Mouse (Mus musculus): ENCODE data around the gene Rnf10. TPM values are rescaled to one million over a fixed set of nuclear protein-coding genes. Genes with fewer than 3 reads are reported as not detected.

The Rnf10 gene
- polyA plus RNA-seq, 2 experiments from 2014 or later: 30.8 to 33.1 TPM

GRCm38 (mm10) chr5:115275998-115276397, 3.3 kb upstream of the Rnf10 start:
- no peak for ATAC-seq

- no peak for ATAC-seq
These were observed 2.1 kb upstream of the Rnf10 start for GRCm38 (mm10) chr5:115274771-115275170.

GRCm38 (mm10) chr5:115274353-115274752, 1.7 kb upstream of the Rnf10 start:
- ATAC-seq: no peak

DNA sequence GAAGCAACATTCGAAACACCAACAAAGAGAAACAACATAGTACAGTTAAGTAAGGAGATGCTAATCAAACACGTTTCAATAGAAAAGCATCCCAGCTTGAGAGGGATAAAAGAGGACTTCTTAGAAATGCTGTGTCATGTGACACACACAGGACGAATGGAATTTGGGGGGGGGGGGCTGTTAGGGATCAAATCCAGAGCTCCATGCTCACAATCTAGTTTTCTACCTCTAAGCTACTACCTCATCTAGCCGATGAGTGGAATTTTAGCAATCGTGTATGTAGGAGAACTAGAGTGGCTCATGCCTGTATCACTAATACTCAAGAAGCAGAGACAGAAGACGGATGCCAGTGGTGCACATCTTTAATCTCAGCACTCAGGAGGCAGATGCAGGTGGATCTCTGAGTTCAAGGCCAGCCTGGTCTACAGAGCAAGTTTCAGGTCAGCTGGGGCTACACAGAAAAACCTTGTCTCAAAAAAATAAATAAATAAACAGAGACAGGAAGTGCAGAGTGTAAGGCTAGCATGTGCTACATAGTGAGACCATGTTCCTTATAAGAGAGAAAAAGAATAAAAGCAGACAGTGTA, 944 bp upstream of the Rnf10 start:
- no peak for ATAC-seq

- peak; percentile 20 for ATAC-seq
These were observed 527 bp downstream of the Rnf10 start for GRCm38 (mm10) chr5:115271931-115272811.

DNA sequence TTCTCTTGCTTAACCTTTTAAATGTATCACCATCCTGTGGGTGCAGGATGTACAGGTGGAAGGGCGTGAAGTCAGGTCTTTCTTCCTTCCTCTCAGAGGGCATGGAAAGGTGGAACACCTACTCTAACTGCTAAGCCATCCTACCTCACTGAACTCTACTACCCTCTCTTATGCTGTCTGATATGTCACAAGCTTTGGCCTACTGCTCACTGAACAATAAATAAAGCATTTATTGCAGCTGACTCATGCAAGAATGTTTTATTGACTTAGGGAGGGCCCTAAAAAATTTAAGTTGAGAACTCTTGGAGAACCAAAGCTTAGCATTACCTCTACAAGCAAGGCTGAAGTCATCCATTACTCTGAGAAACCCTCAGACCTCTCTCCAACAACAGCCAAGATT, 2.7 kb downstream of the Rnf10 start:
- no peak for ATAC-seq

- ATAC-seq: no peak
These were observed 4.4 kb downstream of the Rnf10 start for GRCm38 (mm10) chr5:115268266-115268665.

DNA sequence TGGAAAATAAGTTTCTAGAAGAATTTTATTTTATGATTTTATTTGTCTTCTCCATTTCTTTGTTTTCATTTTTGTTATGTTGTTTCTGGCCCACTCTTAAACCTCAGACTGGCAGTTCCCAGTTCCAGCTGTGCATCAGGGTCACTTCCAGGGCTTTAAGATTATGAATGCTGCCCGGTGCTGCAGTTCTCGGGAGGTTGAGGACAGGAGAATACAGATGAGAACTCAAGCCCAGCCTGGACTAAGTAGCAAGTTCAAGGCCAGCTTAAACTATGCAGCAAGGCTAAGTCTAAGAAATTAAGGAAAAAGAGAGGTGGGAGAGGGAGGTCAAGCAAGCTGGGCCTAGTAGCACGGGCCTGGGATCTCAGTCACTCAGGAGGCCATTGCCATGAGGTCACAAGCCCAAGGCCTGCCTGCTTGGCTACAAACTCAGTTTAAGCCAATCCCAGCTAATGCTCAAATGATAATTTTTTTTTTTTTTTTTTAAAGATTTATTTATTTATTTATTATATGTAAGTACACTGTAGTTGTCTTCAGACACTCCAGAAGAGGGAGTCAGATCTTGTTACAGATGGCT, 5.1 kb downstream of the Rnf10 start:
- ATAC-seq: no peak

GRCm38 (mm10) chr5:115266787-115267468, 5.8 kb downstream of the Rnf10 start:
- no peak for ATAC-seq

DNA sequence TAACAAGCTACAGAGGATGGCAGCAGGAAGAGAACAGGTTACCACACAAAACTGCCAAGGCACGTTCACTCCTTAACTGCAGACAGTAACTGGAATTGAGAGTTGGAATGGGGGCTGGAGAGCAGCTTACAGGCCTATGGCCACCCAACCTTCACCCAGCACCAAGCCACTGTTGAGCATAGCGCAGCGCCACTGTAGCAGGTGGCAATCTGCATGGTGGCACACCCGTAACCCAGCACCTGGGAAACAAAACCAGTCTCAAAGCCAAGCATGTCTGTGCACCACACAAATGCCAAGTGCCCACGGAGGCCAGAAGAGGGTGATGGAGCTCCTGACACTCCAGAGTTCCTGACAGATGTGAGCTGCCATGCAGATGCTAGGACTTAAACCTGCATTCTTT, 6.4 kb downstream of the Rnf10 start:
- ATAC-seq: no peak

DNA sequence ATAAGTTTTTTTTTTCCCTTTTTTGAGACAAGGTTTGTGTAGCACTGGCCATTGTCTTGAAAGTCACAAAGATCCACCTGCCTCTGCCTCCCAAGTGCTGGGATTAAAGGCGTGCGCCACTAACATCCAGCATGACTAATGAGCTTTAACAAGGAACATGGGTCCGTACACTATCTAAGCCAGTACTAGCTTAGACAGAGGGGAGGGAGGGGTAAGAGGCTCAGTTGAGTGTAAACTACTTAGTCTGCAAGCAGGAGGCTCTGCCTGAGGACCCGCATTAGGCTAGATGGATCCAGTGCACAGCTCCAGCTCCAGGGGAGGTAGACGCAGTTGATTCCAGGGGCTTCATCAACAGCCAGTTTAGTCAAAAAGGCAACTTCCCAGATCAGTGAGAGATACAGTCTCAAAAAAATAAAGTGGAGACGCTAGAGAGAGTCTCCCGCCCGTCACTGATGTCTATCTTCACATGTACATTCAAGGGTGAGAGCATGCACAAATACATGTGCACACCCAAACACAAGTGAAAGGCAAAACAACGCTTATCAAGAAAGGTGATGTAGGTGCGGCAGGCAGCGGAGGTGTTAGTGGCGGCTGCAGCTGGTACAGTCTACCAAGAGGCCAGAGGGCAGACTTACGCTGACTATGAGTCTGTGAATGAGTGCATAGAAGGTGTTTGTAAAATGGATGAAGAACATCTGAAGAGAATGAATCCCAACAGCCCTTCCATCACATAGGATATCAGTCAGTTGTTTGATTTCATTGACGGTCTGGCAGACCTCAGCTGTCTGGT, 10.0 kb downstream of the Rnf10 start:
- ATAC-seq: no peak

DNA sequence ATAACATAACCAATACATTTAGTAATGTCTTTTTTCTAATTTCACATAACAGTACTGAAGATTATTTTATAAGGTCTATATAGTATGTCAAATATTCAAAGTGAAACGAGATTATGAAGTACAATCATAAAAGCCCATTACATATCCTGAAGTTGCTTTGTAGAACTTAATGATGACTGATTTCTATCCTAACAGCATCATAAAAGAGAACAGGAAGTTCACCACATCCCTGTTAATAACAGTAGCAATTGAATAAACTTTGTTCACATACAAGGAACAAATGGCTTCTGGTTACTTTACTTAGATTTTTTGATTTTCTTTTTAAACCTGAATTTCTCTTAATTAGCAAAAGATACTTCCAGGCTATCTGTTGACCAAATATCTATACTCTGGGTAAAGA, 10.8 kb downstream of the Rnf10 start:
- ATAC-seq: peak; percentile 59

- no peak for ATAC-seq
These were observed 11.6 kb downstream of the Rnf10 start for GRCm38 (mm10) chr5:115261141-115261540.

DNA sequence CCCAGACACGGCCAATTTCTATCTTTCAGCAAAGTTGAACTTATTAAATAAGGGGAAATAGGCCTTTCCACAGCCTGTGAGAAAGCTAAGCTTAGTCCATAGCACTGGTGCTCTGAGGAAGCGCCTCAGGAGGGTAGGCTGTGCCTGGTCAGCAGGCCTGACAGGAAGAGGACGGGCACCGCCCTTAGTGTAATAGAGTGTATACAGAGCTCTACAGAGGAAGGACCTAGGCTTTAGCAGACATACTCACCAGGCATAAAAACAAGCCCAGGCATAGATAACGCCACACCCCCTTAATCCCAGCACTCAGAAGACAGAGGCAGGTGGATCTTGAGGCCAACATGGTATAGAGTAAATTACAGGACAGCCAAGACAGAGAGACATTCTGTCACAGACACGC, 12.3 kb downstream of the Rnf10 start:
- ATAC-seq: no peak

DNA sequence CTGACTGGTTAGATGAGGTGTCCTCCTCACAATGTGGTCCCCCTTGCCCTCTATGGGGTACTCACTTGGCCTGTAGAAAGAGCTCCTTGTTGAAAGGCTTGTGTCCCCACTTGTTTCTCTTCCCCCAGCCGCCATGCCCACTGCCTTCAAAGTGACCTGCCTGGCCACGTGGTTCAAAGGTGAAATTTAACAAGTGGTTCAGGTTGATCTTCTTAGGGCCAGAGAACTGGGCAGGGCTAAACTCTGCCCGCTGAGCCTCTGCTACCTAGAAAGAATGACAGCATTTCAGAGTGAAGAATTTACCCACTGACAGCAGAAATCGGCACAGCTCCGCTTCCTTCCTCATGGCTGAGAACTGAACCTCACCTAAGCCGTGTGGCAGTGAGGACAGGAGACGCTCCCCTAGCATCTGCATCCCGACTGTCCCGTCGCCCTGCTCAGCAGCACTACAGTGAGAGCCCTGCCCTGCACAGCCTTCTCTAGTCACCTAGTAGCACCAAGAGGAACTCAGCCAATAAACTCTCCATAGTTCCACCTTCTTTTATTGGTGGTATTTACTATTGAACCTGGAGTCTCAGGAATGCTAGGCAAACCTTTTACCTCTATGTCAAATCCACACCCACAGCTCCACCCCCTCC, 15.7 kb downstream of the Rnf10 start:
- no peak for ATAC-seq

- ATAC-seq: no peak
These were observed 17.2 kb downstream of the Rnf10 start for GRCm38 (mm10) chr5:115255472-115255871.

DNA sequence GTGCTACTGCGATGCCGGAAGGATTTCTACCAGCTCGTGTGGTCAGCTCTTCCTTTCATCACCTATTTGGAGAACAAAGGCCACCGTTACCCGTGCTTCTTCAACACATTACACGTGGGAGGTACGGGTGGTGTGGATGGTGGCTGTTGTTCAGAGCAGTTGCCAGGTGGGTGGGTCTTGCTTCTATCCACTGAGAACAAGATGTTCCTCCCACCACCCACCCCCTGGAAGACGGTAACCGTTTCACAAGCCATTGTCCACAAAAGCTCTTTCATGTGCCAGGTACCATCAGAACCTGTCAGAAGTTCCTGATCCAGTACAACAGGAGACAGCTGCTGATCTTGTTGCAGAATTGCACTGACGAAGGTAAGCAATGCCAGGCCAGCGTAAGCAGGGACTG, 32.5 kb downstream of the Rnf10 start:
- ATAC-seq: no peak

- no peak for ATAC-seq
These were observed 33.9 kb downstream of the Rnf10 start for GRCm38 (mm10) chr5:115238729-115239195.

DNA sequence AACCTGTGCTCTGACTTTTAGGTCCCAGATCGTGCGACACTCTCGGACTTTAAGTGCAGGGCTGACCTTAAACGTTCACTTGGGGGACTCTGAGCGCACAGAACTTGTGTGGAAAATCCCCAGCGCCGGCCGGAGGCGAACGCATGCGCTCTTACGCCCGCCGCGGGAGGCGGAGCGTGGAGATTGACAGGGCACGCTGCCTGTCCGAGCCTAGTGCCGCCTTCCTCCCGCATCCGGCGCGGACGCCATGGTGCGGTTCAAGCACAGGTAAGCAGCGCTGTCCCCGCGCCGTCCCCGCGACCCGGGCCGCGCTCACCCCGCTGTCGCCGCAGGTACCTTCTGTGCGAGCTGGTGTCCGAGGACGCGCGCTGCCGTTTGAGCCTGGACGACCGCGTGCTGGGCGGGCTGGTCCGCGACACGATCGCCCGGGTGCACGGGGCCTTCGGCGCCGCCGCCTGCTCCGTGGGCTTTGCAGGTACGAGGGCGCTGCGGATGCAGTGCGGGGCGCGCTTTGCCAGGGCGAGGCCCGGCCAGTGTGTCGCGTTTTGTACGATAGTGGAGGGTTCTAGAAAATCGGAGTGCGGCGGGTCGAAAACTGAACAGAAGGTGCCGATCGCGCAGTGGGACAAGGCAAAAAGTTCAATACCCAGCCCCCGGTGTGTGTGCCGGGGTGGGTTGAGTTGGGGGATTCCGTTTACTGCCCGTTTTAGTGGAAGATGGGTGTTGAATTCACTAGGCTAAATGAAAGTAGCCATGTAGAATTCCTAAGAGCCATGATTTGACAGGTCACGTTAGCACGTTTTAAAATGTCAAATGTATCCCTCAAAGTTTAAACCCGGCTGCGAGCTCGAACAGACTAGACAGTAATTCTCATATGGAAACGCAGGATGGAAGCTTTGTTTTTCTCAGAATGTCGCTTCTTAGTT, 34.6 kb downstream of the Rnf10 start:
- ATAC-seq: peak; percentile 74

GRCm38 (mm10) chr5:115235786-115236263, 36.9 kb downstream of the Rnf10 start, which contains the start of gene Pop5:
Gene Pop5 (plus strand): TSS chr5:115235836.
- peak; percentile 61 for ATAC-seq
